Mouse (Mus musculus): Measurements from ENCODE around the gene Rbms3. TPM values are rescaled to one million over a fixed set of nuclear protein-coding genes. Genes with fewer than 3 reads are reported as not detected.

The Rbms3 gene
- total and polyA plus RNA-seq, 3 experiments: 8.1 to 12.5 (median 8.8) TPM

- Histone ChIP-seq H3K36me3 (ENCODE audit: control insufficient read depth, insufficient read depth, low read length) (no peaks in the 10 kb centered on the region), H3K79me2 (replicated peaks; ENCODE audit: control insufficient read depth, insufficient read depth, low read length) (no peaks in the 10 kb centered on the region), H3K4me3 (no peak overlapping the region), H3K27me3 (ENCODE audit: control insufficient read depth, insufficient read depth, low read length) (no peaks in the 10 kb centered on the region), H3K27ac (peak overlapping the region; percentile 40), H3K4me1 (ENCODE audit: control insufficient read depth, insufficient read depth, low read length) (peaks cover 7% of the 10 kb centered on the region; the same call in 1 of the 2 replicates), H3K9ac (ENCODE audit: low read depth, low read length) (no peak overlapping the region; the same call in 1 of the 2 replicates)
- WGBS: 23% methylated on average over 5 of the region's 5 CpGs
- intact Hi-C loops (cut with DNase I): no loop called here
- peak in 1 of 2 experiments; percentile 20 for DNase-seq
- TF ChIP-seq EP300 (IDR thresholded peaks at IDR 0.05; ENCODE audit: insufficient read depth, low read depth, low read length) (no peak), CTCF (IDR thresholded peaks at IDR 0.05) (no peak), POLR2A (IDR thresholded peaks at IDR 0.05; ENCODE audit: insufficient read depth, low read depth, low read length) (no peak)
Measured at GRCm38 (mm10) chr9:117247311-117247980, 382.3 kb downstream of the Rbms3 start.

- TF ChIP-seq CTCF (IDR thresholded peaks at IDR 0.05) (no peak), POLR2A (IDR thresholded peaks at IDR 0.05; ENCODE audit: insufficient read depth, low read depth, low read length) (no peak), EP300 (IDR thresholded peaks at IDR 0.05; ENCODE audit: insufficient read depth, low read depth, low read length) (no peak)
- H3K79me2 ChIP-seq (replicated peaks; ENCODE audit: control insufficient read depth, insufficient read depth, low read length): no peaks in the 10 kb centered on the region
- intact Hi-C loops (cut with DNase I): no loop called here
- H3K27me3 ChIP-seq (ENCODE audit: control insufficient read depth, insufficient read depth, low read length): no peaks in the 10 kb centered on the region
- no peak for DNase-seq
- H3K9ac ChIP-seq (ENCODE audit: low read depth, low read length): no peak overlapping the region
- H3K36me3 ChIP-seq (ENCODE audit: control insufficient read depth, insufficient read depth, low read length): no peaks in the 10 kb centered on the region
- 67% methylated on average over 12 of the region's 12 CpGs for WGBS
- H3K4me3 ChIP-seq: no peak overlapping the region
- H3K4me1 ChIP-seq (ENCODE audit: control insufficient read depth, insufficient read depth, low read length): peaks cover 7% of the 10 kb centered on the region; the same call in 1 of the 2 replicates
- no peak overlapping the region for H3K27ac ChIP-seq
Measured at GRCm38 (mm10) chr9:117246173-117246572, 383.5 kb downstream of the Rbms3 start.

- Histone ChIP-seq H3K4me1 (ENCODE audit: control insufficient read depth, insufficient read depth, low read length) (peaks cover 7% of the 10 kb centered on the region; the same call in 1 of the 2 replicates), H3K79me2 (replicated peaks; ENCODE audit: control insufficient read depth, insufficient read depth, low read length) (no peaks in the 10 kb centered on the region; the same call in 1 of the 2 replicates), H3K4me3 (no peak overlapping the region), H3K27ac (no peak overlapping the region), H3K36me3 (ENCODE audit: control insufficient read depth, insufficient read depth, low read length) (no peaks in the 10 kb centered on the region), H3K9ac (ENCODE audit: low read depth, low read length) (no peak overlapping the region), H3K27me3 (ENCODE audit: control insufficient read depth, insufficient read depth, low read length) (no peaks in the 10 kb centered on the region)
- intact Hi-C loops (cut with DNase I): no loop called here
- WGBS: 92% methylated on average over 7 of the region's 7 CpGs
- DNase-seq: no peak
- TF ChIP-seq CTCF (IDR thresholded peaks at IDR 0.05): no peak
- TF ChIP-seq EP300 (IDR thresholded peaks at IDR 0.05; ENCODE audit: insufficient read depth, low read depth, low read length): no peak
- no peak for TF ChIP-seq POLR2A (IDR thresholded peaks at IDR 0.05; ENCODE audit: insufficient read depth, low read depth, low read length)
Measured at GRCm38 (mm10) chr9:117243365-117243764, 386.3 kb downstream of the Rbms3 start.

- no peaks in the 10 kb centered on the region for H3K36me3 ChIP-seq (ENCODE audit: control insufficient read depth, insufficient read depth, low read length)
- no peaks in the 10 kb centered on the region; the same call in 1 of the 2 replicates for H3K27me3 ChIP-seq (ENCODE audit: control insufficient read depth, insufficient read depth, low read length)
- intact Hi-C loops (cut with DNase I): no loop called here
- DNase-seq: no peak
- TF ChIP-seq EP300 (IDR thresholded peaks at IDR 0.05; ENCODE audit: insufficient read depth, low read depth, low read length) (no peak), CTCF (IDR thresholded peaks at IDR 0.05) (no peak), POLR2A (IDR thresholded peaks at IDR 0.05; ENCODE audit: insufficient read depth, low read depth, low read length) (no peak)
- H3K4me3 ChIP-seq: no peak overlapping the region
- no peak overlapping the region for H3K27ac ChIP-seq
- no peak overlapping the region for H3K9ac ChIP-seq (ENCODE audit: low read depth, low read length)
- 78% methylated on average over 6 of the region's 6 CpGs for WGBS
- peaks cover 3% of the 10 kb centered on the region; the same call in 1 of the 2 replicates for H3K4me1 ChIP-seq (ENCODE audit: control insufficient read depth, insufficient read depth, low read length)
- no peaks in the 10 kb centered on the region; the same call in 1 of the 2 replicates for H3K79me2 ChIP-seq (replicated peaks; ENCODE audit: control insufficient read depth, insufficient read depth, low read length)
Measured at GRCm38 (mm10) chr9:117234726-117235075, 395.0 kb downstream of the Rbms3 start.

- no peak overlapping the region for H3K4me3 ChIP-seq
- intact Hi-C loops (cut with DNase I): no loop called here
- no peak for TF ChIP-seq POLR2A (IDR thresholded peaks at IDR 0.05; ENCODE audit: insufficient read depth, low read depth, low read length)
- TF ChIP-seq CTCF (IDR thresholded peaks at IDR 0.05): no peak
- TF ChIP-seq EP300 (IDR thresholded peaks at IDR 0.05; ENCODE audit: insufficient read depth, low read depth, low read length): no peak
- H3K27ac ChIP-seq: no peak overlapping the region
- H3K36me3 ChIP-seq (ENCODE audit: control insufficient read depth, insufficient read depth, low read length): no peaks in the 10 kb centered on the region
- no peak for DNase-seq
- H3K4me1 ChIP-seq (ENCODE audit: control insufficient read depth, insufficient read depth, low read length): peaks cover 3% of the 10 kb centered on the region; the same call in 1 of the 2 replicates
- WGBS: 83% methylated on average over 5 of the region's 5 CpGs
- no peak overlapping the region for H3K9ac ChIP-seq (ENCODE audit: low read depth, low read length)
- no peaks in the 10 kb centered on the region; the same call in 1 of the 2 replicates for H3K79me2 ChIP-seq (replicated peaks; ENCODE audit: control insufficient read depth, insufficient read depth, low read length)
- H3K27me3 ChIP-seq (ENCODE audit: control insufficient read depth, insufficient read depth, low read length): no peaks in the 10 kb centered on the region; the same call in 1 of the 2 replicates
Measured at GRCm38 (mm10) chr9:117234065-117234725, 395.5 kb downstream of the Rbms3 start.

DNA sequence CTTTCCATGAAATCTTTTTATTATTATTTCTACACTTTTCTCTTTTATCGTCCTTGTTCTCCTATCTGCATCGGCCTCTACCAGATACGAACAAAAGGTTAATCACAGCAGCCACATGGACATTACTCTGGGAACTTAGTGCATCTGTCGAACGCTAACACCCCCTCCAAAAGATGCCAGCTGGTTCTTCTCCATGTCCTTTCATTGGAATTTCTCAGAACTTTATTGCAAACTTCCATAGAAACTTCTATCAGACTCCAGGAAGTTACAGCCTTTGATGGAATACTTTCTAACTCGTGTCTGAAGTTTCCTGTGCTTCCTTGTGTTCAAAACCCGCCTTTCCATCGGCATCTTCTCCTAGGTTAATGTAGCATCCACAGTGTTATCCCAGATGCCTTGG is 407.0 kb downstream of the Rbms3 start:
- Histone ChIP-seq H3K9ac (ENCODE audit: low read depth, low read length) (no peak overlapping the region), H3K27me3 (ENCODE audit: control insufficient read depth, insufficient read depth, low read length) (no peaks in the 10 kb centered on the region), H3K4me3 (no peak overlapping the region), H3K36me3 (ENCODE audit: control insufficient read depth, insufficient read depth, low read length) (no peaks in the 10 kb centered on the region), H3K79me2 (replicated peaks; ENCODE audit: control insufficient read depth, insufficient read depth, low read length) (peaks cover 2% of the 10 kb centered on the region; the same call in 1 of the 2 replicates), H3K27ac (no peak overlapping the region), H3K4me1 (ENCODE audit: control insufficient read depth, insufficient read depth, low read length) (peaks cover 5% of the 10 kb centered on the region)
- 67% methylated on average over 8 of the region's 8 CpGs for WGBS
- intact Hi-C loops (cut with DNase I): no loop called here
- no peak for DNase-seq
- TF ChIP-seq POLR2A (IDR thresholded peaks at IDR 0.05; ENCODE audit: insufficient read depth, low read depth, low read length): no peak
- no peak for TF ChIP-seq CTCF (IDR thresholded peaks at IDR 0.05)
- TF ChIP-seq EP300 (IDR thresholded peaks at IDR 0.05; ENCODE audit: insufficient read depth, low read depth, low read length): no peak
